Mouse (Mus musculus) kidney, adult 8-10 months (tissue): ENCODE results near the gene Mdc1.

ENCODE experiments used
- DNase-seq, 2 experiments: peaks; one replicate each; pipeline ENCODE4 v3.0.0; 2022

Gene Mdc1

GRCm38 (mm10) chr17:35859371-35859770, 18.1 kb downstream of the Mdc1 start:
- DNase-seq = no peak

- no peak for DNase-seq
These were observed 18.5 kb downstream of the Mdc1 start for GRCm38 (mm10) chr17:35859835-35860234.

GRCm38 (mm10) chr17:35860831-35861197, 19.5 kb downstream of the Mdc1 start:
- no peak for DNase-seq

GRCm38 (mm10) chr17:35861198-35861857, 20.0 kb downstream of the Mdc1 start, which contains the start of gene Nrm:
Gene Nrm, plus strand, starts transcription at chr17:35861318.
- peak; percentile 81 to 89 for DNase-seq

- no peak for DNase-seq
These were observed 23.6 kb downstream of the Mdc1 start for GRCm38 (mm10) chr17:35864832-35865353.

GRCm38 (mm10) chr17:35865481-35866280, 24.4 kb downstream of the Mdc1 start, which contains the start of gene Ppp1r18:
Gene Ppp1r18, plus strand, starts transcription at chr17:35865593.
- peak in 1 of 2 experiments; percentile 41 for DNase-seq

- no peak for DNase-seq
These were observed 25.0 kb downstream of the Mdc1 start for GRCm38 (mm10) chr17:35866281-35866831.

GRCm38 (mm10) chr17:35866911-35867890, 25.9 kb downstream of the Mdc1 start:
- peak in 1 of 2 experiments; percentile 41 for DNase-seq

GRCm38 (mm10) chr17:35868165-35868820, 27.0 kb downstream of the Mdc1 start:
- DNase-seq = no peak

- no peak for DNase-seq
These were observed 27.6 kb downstream of the Mdc1 start for GRCm38 (mm10) chr17:35868961-35869345.

- DNase-seq = peak in 1 of 2 experiments; percentile 36
These were observed 28.2 kb downstream of the Mdc1 start for GRCm38 (mm10) chr17:35869346-35870067.

GRCm38 (mm10) chr17:35870151-35870883, 29.0 kb downstream of the Mdc1 start:
- DNase-seq = peak; percentile 57 to 60

GRCm38 (mm10) chr17:35870884-35871696, 29.8 kb downstream of the Mdc1 start:
- DNase-seq = no peak

GRCm38 (mm10) chr17:35873774-35874519, 32.6 kb downstream of the Mdc1 start:
- peak; percentile 76 to 85 for DNase-seq

GRCm38 (mm10) chr17:35874721-35875120, 33.4 kb downstream of the Mdc1 start:
- DNase-seq = peak; percentile 39 to 52

GRCm38 (mm10) chr17:35879245-35880057, 38.1 kb downstream of the Mdc1 start, which contains the start of gene Dhx16:
Gene Dhx16, plus strand, starts transcription at chr17:35879819.
- peak; percentile 94 to 96 for DNase-seq

GRCm38 (mm10) chr17:35882924-35883323, 41.6 kb downstream of the Mdc1 start:
- no peak for DNase-seq

- DNase-seq = no peak
These were observed 42.5 kb downstream of the Mdc1 start for GRCm38 (mm10) chr17:35883777-35884176.
